Mouse (Mus musculus): ENCODE results near the gene Rps15. TPM values are rescaled to one million over a fixed set of nuclear protein-coding genes. Genes with fewer than 3 reads are reported as not detected.

Gene Rps15
- polyA plus RNA-seq, 1 experiment from 2014 or later = 1,044 TPM

GRCm38 (mm10) chr10:80342305-80342748, 50.1 kb downstream of the Rps15 start:
- no peak overlapping the region for H3K4me3 ChIP-seq (ENCODE audit: inconsistent target)
- H3K27ac ChIP-seq = no peak overlapping the region
- H3K79me2 ChIP-seq (ENCODE audit: inconsistent target) = no peaks in the 10 kb centered on the region
- WGBS (ENCODE audit: missing documents) = 8% methylated on average over 24 of the region's 26 CpGs
- H3K36me3 ChIP-seq (ENCODE audit: inconsistent target) = no peaks in the 10 kb centered on the region

DNA sequence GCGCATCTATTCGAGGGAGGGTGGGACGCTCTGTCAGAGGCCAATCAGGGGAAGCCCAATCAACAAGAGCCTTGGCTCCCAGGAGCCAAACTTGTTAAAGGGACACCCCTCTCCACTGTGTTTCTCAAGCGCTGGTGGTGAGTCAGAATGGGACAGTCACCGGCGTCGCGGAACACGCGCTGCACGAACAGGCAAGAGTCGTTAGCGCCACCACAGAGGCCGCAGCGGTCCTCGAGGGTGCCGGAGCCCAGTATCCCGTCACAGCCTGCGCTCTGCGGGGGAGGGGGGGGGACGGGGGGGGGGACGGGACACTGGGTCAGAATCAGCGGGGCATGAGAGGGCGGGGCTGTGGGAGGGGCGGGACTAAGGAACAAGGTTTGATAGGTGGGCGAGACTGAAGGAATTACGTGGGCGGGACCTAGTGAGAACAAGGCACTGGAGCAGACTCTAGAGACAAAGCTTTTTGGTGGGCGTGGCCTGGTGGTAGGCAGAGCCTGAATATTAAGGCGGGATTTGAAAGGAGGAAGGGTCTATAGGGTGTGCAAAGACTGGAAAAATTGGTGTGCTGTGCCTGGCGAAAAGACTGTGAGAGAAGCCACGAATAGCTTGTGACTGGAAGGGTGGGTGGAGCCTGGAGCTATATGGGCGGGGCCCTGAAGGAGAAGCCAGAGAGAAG, 50.6 kb downstream of the Rps15 start:
- no peaks in the 10 kb centered on the region for H3K36me3 ChIP-seq (ENCODE audit: inconsistent target)
- no peaks in the 10 kb centered on the region for H3K79me2 ChIP-seq (ENCODE audit: inconsistent target)
- no peak overlapping the region for H3K4me3 ChIP-seq (ENCODE audit: inconsistent target)
- WGBS (ENCODE audit: missing documents) = 5% methylated on average over 13 of the region's 33 CpGs
- H3K27ac ChIP-seq = peak overlapping the region; percentile 8; the same call in 1 of the 2 replicates

DNA sequence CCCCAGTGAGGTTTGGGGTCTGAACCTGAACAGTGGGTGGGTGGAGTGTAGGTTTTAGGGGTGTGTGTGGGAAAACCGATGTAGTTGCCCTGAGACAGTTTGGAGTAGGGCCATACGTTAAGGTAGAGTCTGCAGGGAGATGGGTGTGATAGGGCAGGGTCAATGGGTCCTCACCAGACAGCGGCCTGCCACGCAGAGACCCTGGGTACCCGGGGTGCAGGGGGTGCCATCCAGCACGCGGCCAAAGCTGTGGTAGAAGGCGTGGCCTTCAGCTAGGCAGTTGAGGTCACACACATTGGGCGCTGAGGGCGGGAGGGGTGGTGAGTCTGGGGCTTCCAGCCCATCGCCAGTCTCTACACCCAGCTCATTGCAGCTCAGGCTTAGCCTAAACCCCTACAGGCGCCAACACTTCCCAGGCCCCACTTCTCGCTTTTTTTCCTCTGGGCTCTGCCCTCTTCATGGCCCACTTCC, 51.2 kb downstream of the Rps15 start:
- H3K27ac ChIP-seq = peak overlapping the region; percentile 8; the same call in 1 of the 2 replicates
- H3K4me3 ChIP-seq (ENCODE audit: inconsistent target) = no peak overlapping the region
- H3K36me3 ChIP-seq (ENCODE audit: inconsistent target) = no peaks in the 10 kb centered on the region
- 25% methylated on average over 12 of the region's 13 CpGs for WGBS (ENCODE audit: missing documents)
- no peaks in the 10 kb centered on the region for H3K79me2 ChIP-seq (ENCODE audit: inconsistent target)

Other genes with a start within 250 kb of the Rps15 start
- gene Gpx4, start 245.3 kb upstream of the Rps15 start, polyA plus RNA-seq (2018) = 427 to 512 TPM (median 481 TPM) in 3 replicates
- gene Sbno2, start 186.9 kb upstream of the Rps15 start, polyA plus RNA-seq (2018) = 23.7 to 43.6 TPM (median 42.5 TPM) in 3 replicates
- 72.6 to 106 TPM (median 79.6 TPM) in 3 replicates for gene Stk11, start 176.7 kb upstream of the Rps15 start, polyA plus RNA-seq (2018)
- 68.4 to 213 TPM (median 169 TPM) in 3 replicates for gene Atp5d, start 153.8 kb upstream of the Rps15 start, polyA plus RNA-seq (2018)
- 1.9 to 3.0 TPM (median 2.4 TPM) in 3 replicates for gene Cbarp, start 151.6 kb upstream of the Rps15 start, polyA plus RNA-seq (2018)
- gene Midn, start 144.2 kb upstream of the Rps15 start, polyA plus RNA-seq (2018) = 16.3 to 36.3 TPM (median 20.3 TPM) in 3 replicates
- gene Cirbp, start 126.5 kb upstream of the Rps15 start, polyA plus RNA-seq (2018) = 17.6 to 31.0 TPM (median 19.0 TPM) in 3 replicates
- 4.4 to 19.3 TPM (median 13.3 TPM) in 3 replicates for gene 1600002K03Rik, start 119.5 kb upstream of the Rps15 start, polyA plus RNA-seq (2018)
- gene Efna2, start 113.0 kb upstream of the Rps15 start, polyA plus RNA-seq (2018) = 0.11 to 0.29 TPM (median 0.26 TPM) in 3 replicates
- gene Mum1, start 66.0 kb upstream of the Rps15 start, polyA plus RNA-seq (2018) = 5.1 to 14.8 TPM (median 7.6 TPM) in 3 replicates
- gene Ndufs7, start 43.3 kb upstream of the Rps15 start, polyA plus RNA-seq (2018) = 31.2 to 113 TPM (median 79.8 TPM) in 3 replicates
- gene Gamt, start 31.4 kb upstream of the Rps15 start, polyA plus RNA-seq (2018) = 8.2 to 24.0 TPM (median 13.8 TPM) in 3 replicates
- 75.1 to 96.3 TPM (median 76.2 TPM) in 3 replicates for gene Dazap1, start 31.0 kb upstream of the Rps15 start, polyA plus RNA-seq (2018)
- 0.03 to 0.13 TPM (median 0.06 TPM) in 3 replicates for gene Apc2, start 3.5 kb downstream of the Rps15 start, polyA plus RNA-seq (2018)
- gene 2310011J03Rik, start 28.1 kb downstream of the Rps15 start, polyA plus RNA-seq (2018) = 20.5 to 43.3 TPM (median 41.4 TPM) in 3 replicates
- gene Pcsk4, start 37.0 kb downstream of the Rps15 start, polyA plus RNA-seq (2018) = 0.36 to 0.99 TPM (median 0.64 TPM) in 3 replicates
- gene Reep6, start 37.5 kb downstream of the Rps15 start, polyA plus RNA-seq (2018) = 0.14 to 0.42 TPM (median 0.14 TPM) in 3 replicates
- gene Adamtsl5, start 56.0 kb downstream of the Rps15 start, polyA plus RNA-seq (2018) = 4.7 to 10.2 TPM (median 8.1 TPM) in 3 replicates
- gene Plk5, start 64.0 kb downstream of the Rps15 start, polyA plus RNA-seq (2018) = not detected in 3 replicates
- gene Mex3d, start 95.2 kb downstream of the Rps15 start, polyA plus RNA-seq (2018) = 4.1 to 6.2 TPM (median 6.0 TPM) in 3 replicates
- 64.4 to 92.6 TPM (median 64.4 TPM) in 3 replicates for gene Mbd3, start 107.1 kb downstream of the Rps15 start, polyA plus RNA-seq (2018)
- gene Uqcr11, start 114.4 kb downstream of the Rps15 start, polyA plus RNA-seq (2018) = 150 to 306 TPM (median 241 TPM) in 3 replicates
- gene Tcf3, start 141.2 kb downstream of the Rps15 start, polyA plus RNA-seq (2018) = 9.2 to 21.5 TPM (median 17.0 TPM) in 3 replicates
- gene Onecut3, start 202.4 kb downstream of the Rps15 start, polyA plus RNA-seq (2018) = not detected in 3 replicates
- 0.05 TPM in 1 of 3 replicates, not detected in the others for gene Atp8b3, start 246.7 kb downstream of the Rps15 start, polyA plus RNA-seq (2018)